Mouse (Mus musculus): Measurements from ENCODE around the gene Slc9a8. TPM values are rescaled to one million over a fixed set of nuclear protein-coding genes. Genes with fewer than 3 reads are reported as not detected.

Gene Slc9a8
- total and polyA plus RNA-seq, 3 experiments = 16.7 to 25.8 TPM; not detected in 1

DNA sequence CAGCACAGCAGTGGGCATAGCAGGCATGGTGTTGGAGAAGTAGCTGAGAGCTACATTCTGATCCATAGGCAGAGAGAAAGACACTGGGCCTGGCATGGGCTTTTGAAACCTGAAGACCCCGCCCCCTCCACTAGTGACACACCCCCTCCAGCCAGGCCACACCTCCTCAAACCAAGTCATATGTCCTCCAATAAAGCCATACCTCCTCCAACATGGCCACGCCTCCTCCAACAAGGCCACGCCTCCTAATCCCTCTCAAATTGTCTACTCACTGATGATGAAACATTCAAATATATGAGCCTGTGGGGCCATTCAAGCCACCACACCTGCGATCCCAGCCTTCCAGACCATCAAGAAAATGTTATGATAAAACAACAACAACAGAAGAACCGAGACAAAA lies 7.1 kb upstream of the Slc9a8 start:
- Histone ChIP-seq H3K36me3 (ENCODE audit: control insufficient read depth in 1 of 2, insufficient read depth in 2 of 2, low read length in 2 of 2) (no peaks in the 10 kb centered on the region), H3K4me1 (ENCODE audit: control insufficient read depth in 1 of 2, insufficient read depth in 2 of 2, low read length in 2 of 2) (0 out of 4 replicates have a peak, but pooled peaks cover 0 to 2% of the 10 kb centered on the region in 2 experiments), H3K9me3 (replicated peaks; ENCODE audit: insufficient read depth, low read length) (no peaks in the 10 kb centered on the region), H3K27ac (ENCODE audit: control insufficient read depth, low read depth, low read length) (no peak overlapping the region), H3K79me2 (ENCODE audit: control insufficient read depth, insufficient read depth, low read length, poor library complexity) (no peaks in the 10 kb centered on the region), H3K9ac (ENCODE audit: control insufficient read depth, low read depth, low read length, poor library complexity, severe bottlenecking) (no peak overlapping the region), H3K27me3 (ENCODE audit: control insufficient read depth in 1 of 2, insufficient read depth in 2 of 2, low read length in 2 of 2) (no peaks in the 10 kb centered on the region), H3K4me3 (ENCODE audit: control insufficient read depth in 1 of 2, insufficient read depth in 1 of 2, low read depth in 2 of 2, low read length in 2 of 2) (no peak overlapping the region)
- TF ChIP-seq TAL1 (IDR thresholded peaks at IDR 0.05; ENCODE audit: low read length) = no peak
- no peak for TF ChIP-seq RCOR1 (IDR thresholded peaks at IDR 0.05; ENCODE audit: low read depth, low read length)
- peak; percentile 31 for DNase-seq (ENCODE audit: low read depth, low spot score)

DNA sequence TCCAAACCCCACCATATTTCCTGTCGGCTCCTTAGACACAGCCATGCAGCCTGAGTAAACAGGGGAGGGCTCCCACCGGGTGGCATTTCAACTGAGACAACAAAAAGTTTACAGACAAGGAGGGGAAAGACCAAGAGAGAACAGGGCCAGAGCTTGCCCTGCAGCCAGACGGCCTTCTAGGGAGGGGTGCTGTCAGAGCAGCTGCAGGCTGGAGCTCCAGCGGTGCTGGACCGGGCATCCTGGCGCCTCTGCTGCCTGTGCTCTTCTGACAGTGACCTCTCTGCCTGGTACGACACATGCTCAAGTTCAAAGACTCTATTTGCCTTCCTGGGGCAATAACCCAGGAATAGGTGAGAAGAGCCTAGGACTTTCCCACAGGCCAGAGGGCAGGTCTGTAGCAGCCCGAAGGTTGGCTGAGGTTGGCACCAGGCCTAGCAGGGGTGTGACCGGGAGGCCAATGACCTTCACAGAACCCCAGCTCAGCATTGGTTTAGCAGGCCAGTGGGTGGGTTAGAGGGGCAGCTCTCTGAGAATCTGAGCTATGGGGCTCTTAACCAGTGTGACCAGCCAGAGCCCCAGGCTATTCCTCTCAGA lies 5.4 kb upstream of the Slc9a8 start:
- H3K36me3 ChIP-seq (ENCODE audit: control insufficient read depth in 1 of 2, insufficient read depth in 2 of 2, low read length in 2 of 2) = peaks cover 0 to 3% of the 10 kb centered on the region in 2 experiments; a peak in 2 of 4 replicates
- H3K9me3 ChIP-seq (replicated peaks; ENCODE audit: insufficient read depth, low read length) = no peaks in the 10 kb centered on the region
- DNase-seq (ENCODE audit: low read depth, low spot score) = no peak
- H3K27ac ChIP-seq (ENCODE audit: control insufficient read depth, low read depth, low read length) = no peak overlapping the region
- H3K27me3 ChIP-seq (ENCODE audit: control insufficient read depth in 1 of 2, insufficient read depth in 2 of 2, low read length in 2 of 2) = no peaks in the 10 kb centered on the region
- H3K4me3 ChIP-seq (ENCODE audit: control insufficient read depth in 1 of 2, insufficient read depth in 1 of 2, low read depth in 2 of 2, low read length in 2 of 2) = no peak overlapping the region
- TF ChIP-seq MAZ (IDR thresholded peaks at IDR 0.05; ENCODE audit: low read depth, low read length) = no peak
- no peak for TF ChIP-seq MXI1 (IDR thresholded peaks at IDR 0.05; ENCODE audit: low read depth, low read length)
- TF ChIP-seq CHD2 (IDR thresholded peaks at IDR 0.05; ENCODE audit: low read length) = no peak
- no peak for TF ChIP-seq USF2 (IDR thresholded peaks at IDR 0.05; ENCODE audit: borderline replicate concordance in 1 of 2, insufficient read depth in 1 of 2, low read depth in 1 of 2, low read length in 2 of 2)
- no peak for TF ChIP-seq NRF1 (IDR thresholded peaks at IDR 0.05; ENCODE audit: insufficient read depth, low read depth, low read length, poor library complexity, severe bottlenecking)
- TF ChIP-seq TAL1 (IDR thresholded peaks at IDR 0.05; ENCODE audit: low read length) = no peak
- TF ChIP-seq ETS1 (IDR thresholded peaks at IDR 0.05; ENCODE audit: low read depth, low read length) = no peak
- TF ChIP-seq TBP (IDR thresholded peaks at IDR 0.05; ENCODE audit: low read depth, low read length) = no peak
- no peak for TF ChIP-seq ZNF384 (IDR thresholded peaks at IDR 0.05; ENCODE audit: low read depth, low read length)
- no peak for TF ChIP-seq ZKSCAN1 (IDR thresholded peaks at IDR 0.05; ENCODE audit: low read depth, low read length)
- TF ChIP-seq CHD1 (IDR thresholded peaks at IDR 0.05; ENCODE audit: low read depth, low read length) = no peak
- H3K9ac ChIP-seq (ENCODE audit: control insufficient read depth, low read depth, low read length, poor library complexity, severe bottlenecking) = no peak overlapping the region
- peaks cover 0 to 5% of the 10 kb centered on the region in 2 experiments; a peak in 2 of 4 replicates for H3K4me1 ChIP-seq (ENCODE audit: control insufficient read depth in 1 of 2, insufficient read depth in 2 of 2, low read length in 2 of 2)
- peaks cover 6% of the 10 kb centered on the region for H3K79me2 ChIP-seq (ENCODE audit: control insufficient read depth, insufficient read depth, low read length, poor library complexity)

DNA sequence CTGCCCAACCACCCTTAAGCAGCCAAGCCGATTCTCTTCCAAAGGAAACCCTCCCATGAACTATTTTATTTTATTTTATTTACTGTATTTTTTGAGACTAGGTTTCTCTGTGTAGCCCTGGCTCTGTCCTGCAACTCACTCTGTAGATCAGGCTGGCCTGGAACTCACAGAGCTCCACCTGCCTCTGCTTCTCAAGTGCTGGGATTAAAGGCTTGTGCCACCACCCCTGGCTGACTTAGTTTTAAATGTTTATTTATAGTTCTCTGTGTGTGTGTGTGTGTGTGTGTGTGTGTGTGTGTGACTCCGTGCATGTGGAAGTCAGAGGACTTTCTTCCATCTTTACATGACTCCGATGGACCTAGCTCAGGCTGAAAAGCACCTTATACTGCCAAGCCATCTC lies 4.5 kb upstream of the Slc9a8 start:
- no peak for DNase-seq (ENCODE audit: low read depth, low spot score)
- H3K4me1 ChIP-seq (ENCODE audit: control insufficient read depth in 1 of 2, insufficient read depth in 2 of 2, low read length in 2 of 2) = peaks cover 0 to 5% of the 10 kb centered on the region in 2 experiments; a peak in 3 of 4 replicates
- H3K4me3 ChIP-seq (ENCODE audit: control insufficient read depth in 1 of 2, insufficient read depth in 1 of 2, low read depth in 2 of 2, low read length in 2 of 2) = no peak overlapping the region
- peaks cover 12% of the 10 kb centered on the region for H3K79me2 ChIP-seq (ENCODE audit: control insufficient read depth, insufficient read depth, low read length, poor library complexity)
- peaks cover 0 to 3% of the 10 kb centered on the region in 2 experiments; a peak in 2 of 4 replicates for H3K36me3 ChIP-seq (ENCODE audit: control insufficient read depth in 1 of 2, insufficient read depth in 2 of 2, low read length in 2 of 2)
- TF ChIP-seq EP300 (IDR thresholded peaks at IDR 0.05; ENCODE audit: low read depth in 1 of 2, low read length in 2 of 2) = no peak
- no peak for TF ChIP-seq USF1 (IDR thresholded peaks at IDR 0.05; ENCODE audit: low read depth, low read length)
- TF ChIP-seq USF2 (IDR thresholded peaks at IDR 0.05; ENCODE audit: borderline replicate concordance in 1 of 2, insufficient read depth in 1 of 2, low read depth in 1 of 2, low read length in 2 of 2) = no peak
- TF ChIP-seq GABPA (IDR thresholded peaks at IDR 0.05; ENCODE audit: low read depth, low read length) = no peak
- no peak for TF ChIP-seq RAD21 (IDR thresholded peaks at IDR 0.05; ENCODE audit: low read depth, low read length)
- TF ChIP-seq MYC (IDR thresholded peaks at IDR 0.05; ENCODE audit: low read depth, low read length) = no peak
- no peak for TF ChIP-seq MAZ (IDR thresholded peaks at IDR 0.05; ENCODE audit: low read depth, low read length)
- TF ChIP-seq KAT2A (conservative IDR thresholded peaks at IDR 0.05; ENCODE audit: low read depth, low read length) = no peak
- TF ChIP-seq SMC3 (IDR thresholded peaks at IDR 0.05; ENCODE audit: low read depth, low read length) = no peak
- no peak for TF ChIP-seq TBP (IDR thresholded peaks at IDR 0.05; ENCODE audit: low read depth, low read length)
- no peak for TF ChIP-seq ELF1 (IDR thresholded peaks at IDR 0.05; ENCODE audit: low read depth, low read length)
- TF ChIP-seq MEF2A (IDR thresholded peaks at IDR 0.05; ENCODE audit: extremely low read depth, insufficient replicate concordance, low read depth, low read length, poor library complexity, severe bottlenecking) = no peak
- TF ChIP-seq SIN3A (IDR thresholded peaks at IDR 0.05; ENCODE audit: low read length) = no peak
- no peak for TF ChIP-seq ETS1 (IDR thresholded peaks at IDR 0.05; ENCODE audit: low read depth, low read length)
- no peak for TF ChIP-seq ZNF384 (IDR thresholded peaks at IDR 0.05; ENCODE audit: low read depth, low read length)
- TF ChIP-seq TAL1 (IDR thresholded peaks at IDR 0.05; ENCODE audit: low read length) = no peak
- no peak overlapping the region for H3K9ac ChIP-seq (ENCODE audit: control insufficient read depth, low read depth, low read length, poor library complexity, severe bottlenecking)
- H3K9me3 ChIP-seq (replicated peaks; ENCODE audit: insufficient read depth, low read length) = no peaks in the 10 kb centered on the region
- no peaks in the 10 kb centered on the region for H3K27me3 ChIP-seq (ENCODE audit: control insufficient read depth in 1 of 2, insufficient read depth in 2 of 2, low read length in 2 of 2)
- H3K27ac ChIP-seq (ENCODE audit: control insufficient read depth, low read depth, low read length) = no peak overlapping the region
